Mouse (Mus musculus): ENCODE data around the gene Cypt15. TPM values are rescaled to one million over a fixed set of nuclear protein-coding genes. Genes with fewer than 3 reads are reported as not detected.
"Not testable (repeated sequence)": the region's sequence is repeated elsewhere in the genome, so short reads cannot be mapped to it uniquely, and the experiment has no call there.

Cypt15 gene
- total RNA-seq (2021): not detected
- long read RNA-seq, experiment 1: 0 reads
- long read RNA-seq, experiment 2: 0 reads

DNA sequence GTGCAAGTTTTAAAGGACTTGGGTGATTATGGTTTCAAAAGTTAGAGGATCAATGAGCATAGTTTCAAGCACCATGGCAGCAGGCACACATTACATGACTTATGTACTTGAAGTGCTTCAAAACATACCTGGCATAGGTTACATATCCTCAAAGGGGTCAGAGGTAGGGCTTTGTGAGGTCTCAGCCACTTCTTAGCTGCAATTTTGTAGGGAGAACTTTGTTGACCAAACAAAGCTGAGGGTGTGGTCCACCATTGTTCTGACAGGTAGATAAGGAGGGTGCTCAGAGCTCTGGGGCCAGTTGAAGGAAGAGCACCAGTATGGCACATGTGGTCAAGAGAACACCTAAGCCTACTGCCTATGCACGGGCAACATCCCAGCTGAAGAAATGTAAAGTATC is at the start of gene Cypt15:
Gene Cypt15 (plus strand): TSS at position 301 of the 400 bp plus-strand sequence.
- DNase-seq: not testable (repeated sequence)

- DNase-seq: no peak
These were observed 24.9 kb downstream of the Cypt15 start for GRCm38 (mm10) chrX:39370932-39371331.

- DNase-seq: no peak
These were observed 32.8 kb downstream of the Cypt15 start for GRCm38 (mm10) chrX:39378830-39379229.

DNA sequence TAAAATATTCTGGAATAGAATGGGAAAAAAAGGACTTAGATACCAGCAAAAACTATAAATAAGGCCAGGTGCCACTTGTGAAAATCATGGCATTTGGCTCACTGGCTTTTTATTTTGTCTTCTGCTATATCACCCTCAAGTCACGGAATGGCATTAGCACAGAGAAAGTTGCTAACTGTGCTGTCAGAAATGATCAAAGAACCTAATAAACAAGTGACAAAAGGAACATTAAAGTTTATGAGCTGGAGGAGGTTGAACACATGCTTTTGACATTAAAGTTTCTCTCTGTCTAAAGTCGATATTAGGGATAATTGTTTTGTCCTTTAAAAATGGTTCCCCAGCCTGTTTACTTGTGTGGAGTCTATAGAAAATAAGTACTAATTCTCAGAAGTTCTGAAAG is 37.7 kb downstream of the Cypt15 start:
- DNase-seq: no peak
